Mouse (Mus musculus) erythroblast, embryonic 14.5 days (primary cell): ENCODE results near the gene Ovol3.

Source experiments
- GATA1 ChIP-seq: IDR thresholded peaks from 2 replicates; pipeline ENCODE4 v1.6.1; 2012; ENCODE audit warnings: low read length, inconsistent platforms, mixed read lengths
- TAL1 ChIP-seq: IDR thresholded peaks from 3 replicates; pipeline ENCODE4 v1.6.1; 2012; ENCODE audit warnings: low read length, inconsistent platforms, mixed read lengths

DNA sequence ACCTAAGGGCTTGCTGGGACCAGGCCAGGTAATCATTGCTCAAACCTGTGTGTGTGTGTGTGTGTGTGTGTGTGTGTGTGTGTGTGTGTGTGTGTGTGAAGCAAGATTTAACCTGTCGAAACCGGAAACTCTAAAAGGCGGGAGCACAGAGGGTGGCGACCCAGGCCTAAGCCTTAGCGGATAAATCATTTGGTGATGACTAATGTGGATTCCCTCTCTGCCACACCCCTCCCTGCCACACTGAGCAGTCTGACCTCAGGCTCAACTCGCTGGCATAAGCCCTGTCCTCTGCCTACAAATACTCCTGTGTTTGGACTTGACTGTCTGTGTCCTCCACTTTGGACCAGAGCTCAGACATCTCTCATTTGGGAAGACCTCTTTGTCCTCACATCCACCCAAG, 39.4 kb downstream of the Ovol3 start:
- TF ChIP-seq GATA1 (no peak), TAL1 (no peak)
